In genomic region chr16:13671685-13672385, GRCm38 (mm10) we compare ENCODE assay signal across 8 mouse cellular contexts. TPM values are rescaled to one million over a fixed set of nuclear protein-coding genes. Genes with fewer than 3 reads are reported as not detected.
DNase-seq lines count a peak whose midpoint lies in the region; ATAC-seq and TF ChIP-seq lines count a peak whose summit lies in the region.

Gene Bfar, plus strand, starts transcription at chr16:13671858.
Gene 3110001I22Rik, plus strand, starts transcription at chr16:13671929.

- H3K9me3 ChIP-seq in hindbrain, embryonic 10.5 days = no peaks in the 10 kb centered on the region
- H3K9me3 ChIP-seq in lung, postnatal 0 days (ENCODE audit: low read length) = no peaks in the 10 kb centered on the region

- no peaks in the 10 kb centered on the region for H3K27me3 ChIP-seq in hindbrain, embryonic 10.5 days (ENCODE audit: insufficient read depth, poor library complexity, severe bottlenecking)
- no peaks in the 10 kb centered on the region for H3K27me3 ChIP-seq in lung, postnatal 0 days (replicated peaks; ENCODE audit: insufficient read depth, low read length)

- peak within 1 kb of the TSS; percentile 92 for H3K9ac ChIP-seq in lung, postnatal 0 days (replicated peaks; ENCODE audit: low read depth)

- H3K27ac ChIP-seq in hindbrain, embryonic 10.5 days = peak within 1 kb of the TSS; percentile 93
- H3K27ac ChIP-seq in lung, postnatal 0 days (ENCODE audit: low read length) = peak within 1 kb of the TSS; percentile 78

- peak within 1 kb of the TSS; percentile 99 for H3K4me3 ChIP-seq in hindbrain, embryonic 10.5 days
- H3K4me3 ChIP-seq in lung, postnatal 0 days (ENCODE audit: low read depth, low read length) = peak within 1 kb of the TSS; percentile 93

- under 1% methylated on average over 54 of the region's 54 CpGs for WGBS in hindbrain, embryonic 10.5 days
- WGBS in lung, postnatal 0 days = under 1% methylated on average over 43 of the region's 54 CpGs

- peak within 1 kb of the TSS; percentile 83 for H3K4me2 ChIP-seq in lung, postnatal 0 days (replicated peaks; ENCODE audit: low read depth, low read length)

- TF ChIP-seq CTCF in lung, postnatal 0 days (IDR thresholded peaks at IDR 0.05) = peak; percentile 30

- ATAC-seq in lung, postnatal 0 days = peak; percentile 91

- no peak for TF ChIP-seq EP300 in lung, postnatal 0 days (IDR thresholded peaks at IDR 0.05)

- peak; percentile 89 for DNase-seq in MEL-GATA-1-ER (ENCODE audit: extremely low read depth, low read depth)
- DNase-seq in cerebellum, adult 8-10 months = peak; percentile 89
- DNase-seq in forelimb bud, embryonic 11.5 days (ENCODE audit: low read depth, low spot score) = peak; percentile 94
- peak; percentile 93 for DNase-seq in hindbrain, embryonic 10.5 days (ENCODE audit: low spot score)
- DNase-seq in layer of hippocampus, adult 9-11 months = peak; percentile 95
- peak; percentile 97 for DNase-seq in lung, postnatal 0 days (ENCODE audit: low spot score)
- peak; percentile 83 for DNase-seq in ovary, postnatal 14 days (ENCODE audit: low spot score)
- DNase-seq in thymus, postnatal 14 days = peak; percentile 92

- H3K4me1 ChIP-seq in hindbrain, embryonic 10.5 days (replicated peaks) = peaks cover 21% of the 10 kb centered on the region
- peaks cover 7% of the 10 kb centered on the region; the same call in 1 of the 2 replicates for H3K4me1 ChIP-seq in lung, postnatal 0 days (ENCODE audit: insufficient read depth, low read depth, low read length)

- peaks cover 8% of the 10 kb centered on the region for H3K36me3 ChIP-seq in hindbrain, embryonic 10.5 days
- peaks cover 1% of the 10 kb centered on the region; the same call in 1 of the 2 replicates for H3K36me3 ChIP-seq in lung, postnatal 0 days (ENCODE audit: insufficient read depth, low read length)

RNA-seq across cellular contexts. Expression of gene Bfar, which starts in this region (rescaled TPM):
- 34.1 and 38.0 TPM in 2 replicates for polyA plus RNA-seq in hindbrain, embryonic 10.5 days (2016; fragmentation: Nextera tagmentation; extraction: Ambion mirVana)
- polyA plus RNA-seq in lung, postnatal 0 days (2015; fragmentation: Nextera tagmentation; extraction: Ambion mirVana) = 33.3 and 33.4 TPM in 2 replicates

RNA-seq across cellular contexts. Expression of gene 3110001I22Rik, which starts in this region (rescaled TPM):
- 8.7 and 10.0 TPM in 2 replicates for polyA plus RNA-seq in hindbrain, embryonic 10.5 days (2016; fragmentation: Nextera tagmentation; extraction: Ambion mirVana)
- 2.8 and 3.1 TPM in 2 replicates for polyA plus RNA-seq in lung, postnatal 0 days (2015; fragmentation: Nextera tagmentation; extraction: Ambion mirVana)

Comparison
In these comparisons a context has a peak if more than half of its experiments do, and no peak if none do; other contexts are left out.
1. Peak in every context shown above with its lines: DNase-seq, ATAC-seq, H3K4me3 ChIP-seq and H3K27ac ChIP-seq.